9 mouse cellular contexts compared by ENCODE assay signal in genomic region chr9:103363088-103363487, GRCm38 (mm10). TPM values are rescaled to one million over a fixed set of nuclear protein-coding genes. Genes with fewer than 3 reads are reported as not detected.
DNase-seq lines count a peak whose midpoint lies in the region; ATAC-seq and TF ChIP-seq lines count a peak whose summit lies in the region.
"Had no signal": no experiment of that assay in that cellular context is flagged by ENCODE, and none has a peak within 500 bp of the region (broad histone marks: within the 10 kb centered on the region; RNA-seq: fewer than 3 reads in every experiment).

No protein-coding gene starts in this region.

- intact Hi-C loops in left cerebral cortex, postnatal 25 days (cut with DNase I), result no loop called here

- H3K36me3 ChIP-seq in heart, embryonic 11.5 days (ENCODE audit: control insufficient read depth, insufficient read depth, low read length), result peaks cover 16% of the 10 kb centered on the region
- peaks cover 60% of the 10 kb centered on the region for H3K36me3 ChIP-seq in E14TG2a.4 (ENCODE audit: insufficient read depth, low read length)
- peaks cover 55% of the 10 kb centered on the region for H3K36me3 ChIP-seq in hindbrain, embryonic 10.5 days
- peaks cover 41% of the 10 kb centered on the region for H3K36me3 ChIP-seq in liver, embryonic 15.5 days (replicated peaks)

- H3K4me2 ChIP-seq in heart, embryonic 11.5 days, result peak overlapping the region; percentile 64
- H3K4me2 ChIP-seq in liver, embryonic 15.5 days, result peak overlapping the region; percentile 99

- no peak for ATAC-seq in heart, embryonic 11.5 days (replicated peaks; ENCODE audit: insufficient number of reproducible peaks, low FRiP score, low TSS enrichment)
- ATAC-seq in liver, embryonic 15.5 days (ENCODE audit: insufficient read depth), result no peak

- WGBS in heart, embryonic 11.5 days (ENCODE audit: insufficient replicate concordance), result 68% methylated on average over 6 of the region's 6 CpGs
- WGBS in hindbrain, embryonic 10.5 days, result 77% methylated on average over 6 of the region's 6 CpGs
- WGBS in liver, embryonic 15.5 days (ENCODE audit: insufficient replicate concordance), result 48% methylated on average over 6 of the region's 6 CpGs

- no peaks in the 10 kb centered on the region for H3K9me3 ChIP-seq in heart, embryonic 11.5 days (replicated peaks; ENCODE audit: control insufficient read depth, low read length)
- no peaks in the 10 kb centered on the region for H3K9me3 ChIP-seq in E14TG2a.4 (ENCODE audit: low read length)
- H3K9me3 ChIP-seq in hindbrain, embryonic 10.5 days, result no peaks in the 10 kb centered on the region
- no peaks in the 10 kb centered on the region for H3K9me3 ChIP-seq in liver, embryonic 15.5 days (replicated peaks)

- DNase-seq in heart, adult 9 months (ENCODE audit: low spot score in 2 of 2), result no peak
- no peak for DNase-seq in hindbrain, embryonic 10.5 days (ENCODE audit: low spot score)
- DNase-seq in adrenal gland, adult 2 months, result no peak
- no peak for DNase-seq in left cerebral cortex, postnatal 25 days (ENCODE audit: low spot score in 2 of 2)
- no peak for DNase-seq in natural killer cell, adult 2 months (ENCODE audit: low spot score in 2 of 2)
- DNase-seq: lung, postnatal 36 days had no signal

- no peak for TF ChIP-seq CTCF in E14TG2a.4 (conservative IDR thresholded peaks at IDR 0.05; ENCODE audit: low read length)

- H3K9ac ChIP-seq in heart, embryonic 11.5 days (ENCODE audit: low read depth, low read length), result 0 out of 2 replicates have a peak overlapping the region, but pooled peaks have one; percentile 36
- H3K9ac ChIP-seq in liver, embryonic 15.5 days, result peak overlapping the region; percentile 95

- H3K4me1 ChIP-seq in heart, embryonic 11.5 days (ENCODE audit: control insufficient read depth, insufficient read depth, low read length), result peaks cover 28% of the 10 kb centered on the region
- H3K4me1 ChIP-seq in E14TG2a.4 (replicated peaks; ENCODE audit: low read depth, low read length), result peaks cover 63% of the 10 kb centered on the region
- peaks cover 28% of the 10 kb centered on the region for H3K4me1 ChIP-seq in hindbrain, embryonic 10.5 days (replicated peaks)
- peaks cover 58% of the 10 kb centered on the region for H3K4me1 ChIP-seq in liver, embryonic 15.5 days (replicated peaks)

- peak overlapping the region; percentile 71 for H3K4me3 ChIP-seq in heart, embryonic 11.5 days (ENCODE audit: low read depth, low read length)
- peak overlapping the region; percentile 94 for H3K4me3 ChIP-seq in E14TG2a.4 (replicated peaks; ENCODE audit: low read length)
- H3K4me3 ChIP-seq in hindbrain, embryonic 10.5 days, result peak overlapping the region; percentile 75
- peak overlapping the region; percentile 94 for H3K4me3 ChIP-seq in liver, embryonic 15.5 days (replicated peaks)

- H3K27me3 ChIP-seq in heart, embryonic 11.5 days (ENCODE audit: control insufficient read depth, insufficient read depth, low read length), result no peaks in the 10 kb centered on the region
- no peaks in the 10 kb centered on the region for H3K27me3 ChIP-seq in E14TG2a.4 (ENCODE audit: insufficient read depth, low read length)
- no peaks in the 10 kb centered on the region for H3K27me3 ChIP-seq in hindbrain, embryonic 10.5 days (ENCODE audit: insufficient read depth, poor library complexity, severe bottlenecking)
- H3K27me3 ChIP-seq in liver, embryonic 15.5 days, result no peaks in the 10 kb centered on the region

- no peak overlapping the region for H3K27ac ChIP-seq in heart, embryonic 11.5 days (ENCODE audit: low read depth, low read length)
- no peak overlapping the region for H3K27ac ChIP-seq in hindbrain, embryonic 10.5 days
- H3K27ac ChIP-seq in liver, embryonic 15.5 days (replicated peaks), result no peak overlapping the region

RNA-seq across cellular contexts. Expression of gene Cdv3, which starts 2.6 kb away (rescaled TPM):
- 76.8 and 109 TPM in 2 replicates for polyA plus RNA-seq in heart, embryonic 11.5 days (2014; fragmentation: Nextera tagmentation; extraction: Ambion mirVana)
- 150 and 153 TPM in 2 replicates for polyA plus RNA-seq in hindbrain, embryonic 10.5 days (2016; fragmentation: Nextera tagmentation; extraction: Ambion mirVana)
- 42.4 and 45.4 TPM in 2 replicates for polyA plus RNA-seq in liver, embryonic 15.5 days (2015; fragmentation: Nextera tagmentation; extraction: Ambion mirVana)
- 100 to 1,000 TPM; 121 to 326 TPM for total RNA-seq in adrenal gland, adult 2 months (2021)
- polyA plus RNA-seq in adrenal gland, adult 2 months (2012; rRNA removed), result 80.4 and 110 TPM in 2 replicates
- 10 to 100 TPM; 77.9 to 79.0 TPM for total RNA-seq in left cerebral cortex, postnatal 25 days (2021)

RNA-seq across cellular contexts. Expression of gene Topbp1, which starts 58.1 kb away (rescaled TPM):
- polyA plus RNA-seq in heart, embryonic 11.5 days (2014; fragmentation: Nextera tagmentation; extraction: Ambion mirVana), result 53.8 and 58.2 TPM in 2 replicates
- 55.9 and 81.8 TPM in 2 replicates for polyA plus RNA-seq in hindbrain, embryonic 10.5 days (2016; fragmentation: Nextera tagmentation; extraction: Ambion mirVana)
- 35.1 and 38.2 TPM in 2 replicates for polyA plus RNA-seq in liver, embryonic 15.5 days (2015; fragmentation: Nextera tagmentation; extraction: Ambion mirVana)
- total RNA-seq in adrenal gland, adult 2 months (2021), result 10 to 100 TPM; 23.2 to 28.9 TPM
- 5.5 and 8.6 TPM in 2 replicates for polyA plus RNA-seq in adrenal gland, adult 2 months (2012; rRNA removed)
- 10 to 100 TPM; 19.4 to 19.5 TPM for total RNA-seq in left cerebral cortex, postnatal 25 days (2021)

RNA-seq across cellular contexts. Expression of gene 1300017J02Rik, which starts 58.2 kb away (rescaled TPM):
- 7.3 and 7.9 TPM in 2 replicates for polyA plus RNA-seq in heart, embryonic 11.5 days (2014; fragmentation: Nextera tagmentation; extraction: Ambion mirVana)
- polyA plus RNA-seq in hindbrain, embryonic 10.5 days (2016; fragmentation: Nextera tagmentation; extraction: Ambion mirVana), result 3.1 and 4.4 TPM in 2 replicates
- 74.2 and 96.0 TPM in 2 replicates for polyA plus RNA-seq in liver, embryonic 15.5 days (2015; fragmentation: Nextera tagmentation; extraction: Ambion mirVana)
- total RNA-seq in adrenal gland, adult 2 months (2021), result 1 to 10 TPM in 1 of 2 experiments, not detected in 1; 1.5 TPM
- 0.24 TPM in 1 of 2 replicates, not detected in the other for polyA plus RNA-seq in adrenal gland, adult 2 months (2012; rRNA removed)
- total RNA-seq in left cerebral cortex, postnatal 25 days (2021), result not detected
